Mouse (Mus musculus) spleen, adult 2 months (tissue): Measurements from ENCODE around the gene Hcfc1.

Experiments used
- CTCF ChIP-seq: fragments of 200-500 bp; IDR thresholded peaks from 2 replicates; pipeline ENCODE4 v1.5.1; 2011; ENCODE audit warnings: mild to moderate bottlenecking, inconsistent platforms; ENCODE audit not compliant: insufficient read depth, insufficient read length, insufficient replicate concordance; ENCODE audit errors: extremely low read depth
- POLR2A ChIP-seq: fragments of 200-500 bp; IDR thresholded peaks from 2 replicates; pipeline ENCODE4 v1.6.1; 2011; ENCODE audit warnings: low read depth, low read length, inconsistent platforms

- TF ChIP-seq POLR2A: no peak
- TF ChIP-seq CTCF: no peak
Measured at GRCm38 (mm10) chrX:73918631-73919030, 47.5 kb downstream of the Hcfc1 start.
